Mouse (Mus musculus): ENCODE measurements at regions not wholly inside any gene's neighbourhood (a gene's known extent, or its start where the extent isn't known, plus 50 kb on each side); places are given as distances from the start of the nearest gene placed in this dataset.

DNA sequence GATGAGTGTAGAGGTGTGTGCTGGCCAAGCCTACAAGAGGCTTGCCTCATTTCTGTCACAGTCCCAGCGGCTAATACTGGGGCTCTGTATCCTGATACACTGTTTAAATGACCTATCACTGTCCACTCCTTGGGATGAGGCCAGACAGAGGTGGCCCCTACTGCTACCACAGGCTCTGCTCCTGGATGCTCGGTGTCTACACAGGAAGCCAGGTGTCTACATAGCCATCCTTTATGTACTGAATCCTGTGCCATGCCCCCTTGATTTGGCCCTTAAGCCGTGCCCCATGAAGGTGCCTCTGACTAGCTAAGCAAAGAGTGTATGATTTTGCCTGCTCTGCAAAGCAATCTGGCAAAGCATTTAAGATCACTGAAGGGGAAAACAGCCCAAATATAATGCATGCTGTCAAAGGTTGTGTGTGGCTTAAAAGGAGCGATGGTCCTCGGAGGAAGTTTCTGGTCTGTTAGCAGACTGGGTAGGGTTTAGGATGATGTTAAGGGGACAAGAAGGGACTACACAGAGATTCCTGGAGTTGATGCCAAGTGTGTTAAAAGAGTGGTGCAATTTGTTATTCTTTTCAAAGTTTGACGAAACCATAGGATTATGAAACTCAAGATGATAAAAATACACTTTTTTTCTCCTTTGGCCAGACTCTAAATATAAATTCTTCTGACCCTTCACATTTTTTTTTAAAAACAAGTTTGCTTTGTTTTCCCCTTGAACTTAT lies 104.2 kb downstream of the E030025P04Rik start:
- no peak for DNase-seq (ENCODE audit: low read depth, low spot score)

DNA sequence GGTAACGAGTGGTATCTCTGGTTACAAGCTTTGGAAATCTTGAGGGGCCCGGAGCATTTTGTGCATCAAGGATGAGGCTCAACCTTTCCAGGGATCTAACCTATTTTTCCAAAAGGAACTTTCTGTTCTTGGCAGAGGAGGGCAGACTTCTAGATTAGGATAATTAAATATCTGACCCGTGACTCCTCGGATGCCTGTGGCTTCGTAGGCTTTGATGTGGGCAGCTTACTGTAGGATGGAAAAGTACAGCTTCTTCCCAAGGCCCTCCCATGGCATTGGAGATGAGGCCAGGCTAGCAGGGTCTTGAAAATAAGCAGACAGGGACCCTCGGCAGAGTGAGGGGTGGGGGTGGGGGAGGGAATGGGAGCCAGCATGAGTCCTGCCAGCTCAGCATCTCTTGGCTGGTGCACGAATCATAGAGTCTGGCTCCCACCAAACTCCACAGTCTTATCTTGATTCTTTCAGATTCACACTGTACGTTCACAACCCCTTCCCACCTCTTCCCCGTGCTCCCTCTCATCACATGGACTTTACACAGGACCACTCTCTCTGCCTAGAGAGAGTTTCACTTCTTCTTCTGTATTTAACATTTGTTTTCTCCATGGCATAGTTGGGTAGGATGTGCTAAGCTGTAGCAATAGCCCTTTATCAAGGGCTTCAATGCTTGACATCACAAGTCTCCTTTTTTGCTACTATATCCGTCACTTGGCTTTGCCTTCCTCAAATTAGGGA lies 104.9 kb downstream of the E030025P04Rik start:
- no peak for DNase-seq (ENCODE audit: low read depth, low spot score)

DNA sequence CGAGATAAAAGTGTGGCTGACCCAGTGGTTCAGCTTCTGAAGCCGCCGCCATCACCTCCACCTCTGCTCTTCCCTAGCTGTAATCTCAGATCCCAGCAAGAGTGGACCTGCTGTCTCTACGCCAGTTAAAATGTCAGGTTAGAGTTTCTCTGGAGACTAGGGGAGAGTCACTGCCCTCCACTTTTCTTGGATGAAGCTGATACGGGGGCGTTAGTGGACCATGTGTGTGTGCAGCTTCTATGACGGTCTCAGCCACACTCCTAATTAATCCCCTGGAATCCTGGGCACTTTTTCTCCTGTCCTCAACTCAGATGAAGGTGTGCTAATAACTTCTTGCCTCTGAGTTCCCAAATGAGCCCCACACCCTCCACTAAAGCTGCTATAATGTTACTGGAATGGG lies 106.0 kb downstream of the E030025P04Rik start:
- no peak for DNase-seq (ENCODE audit: low read depth, low spot score)

DNA sequence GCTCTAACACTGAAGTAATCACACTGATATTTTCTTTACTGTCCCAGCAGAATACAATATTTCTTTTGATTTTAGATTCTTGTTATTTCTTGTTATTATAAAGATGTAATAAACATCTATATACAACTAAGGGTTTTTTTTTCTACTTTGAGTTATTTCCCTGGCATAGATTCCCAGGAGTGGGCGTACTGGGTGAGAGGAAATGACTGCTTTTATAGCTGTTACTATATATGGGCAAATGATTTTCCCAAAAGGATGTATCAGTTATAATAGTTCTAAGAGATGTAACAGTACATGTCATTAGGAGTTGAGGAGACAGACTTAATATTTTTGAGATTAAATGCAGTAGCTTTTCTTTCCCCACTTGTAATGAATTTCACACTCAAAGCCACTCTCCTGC lies 109.6 kb downstream of the E030025P04Rik start:
- DNase-seq (ENCODE audit: low read depth, low spot score), result no peak

DNA sequence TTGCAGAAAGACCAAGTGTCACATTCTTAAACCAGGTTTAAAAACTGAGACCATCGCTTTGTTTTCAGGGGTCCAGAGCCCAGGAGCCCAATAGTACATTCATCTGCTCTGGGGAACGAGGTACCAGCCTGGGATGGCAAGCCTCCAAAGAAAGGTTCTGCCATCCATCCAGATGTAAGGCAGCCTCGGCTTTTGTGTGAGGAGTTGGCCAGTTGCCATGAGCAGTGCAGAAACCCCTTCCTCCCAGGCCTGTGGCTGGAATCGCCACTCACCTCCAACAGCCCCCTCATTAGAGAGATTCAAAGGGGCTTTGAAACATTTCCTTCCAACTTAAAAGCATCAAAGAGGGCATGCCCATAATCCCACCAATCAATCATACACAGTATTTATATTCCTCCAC lies 110.1 kb downstream of the E030025P04Rik start:
- DNase-seq (ENCODE audit: low read depth, low spot score), result no peak

DNA sequence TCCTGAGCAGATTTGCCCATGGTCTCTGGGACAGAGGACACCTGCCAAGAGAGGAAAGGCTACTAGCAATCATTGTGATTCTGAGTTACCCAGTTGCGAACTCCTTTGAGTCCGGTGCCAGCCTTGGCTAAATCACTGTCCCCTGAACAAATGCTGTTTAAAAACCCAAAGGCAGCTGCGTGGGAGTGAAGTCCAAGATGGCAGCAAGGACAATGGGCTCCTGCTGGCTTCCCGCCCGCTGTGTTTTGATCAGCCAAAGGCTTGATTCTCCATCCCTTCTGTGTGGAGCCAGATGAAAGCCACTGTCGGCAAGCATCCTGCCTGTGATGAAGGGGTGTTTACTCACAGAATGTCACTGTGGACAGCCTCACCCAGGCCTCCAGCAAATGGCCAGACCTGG lies 111.4 kb downstream of the E030025P04Rik start:
- no peak for DNase-seq (ENCODE audit: low read depth, low spot score)

DNA sequence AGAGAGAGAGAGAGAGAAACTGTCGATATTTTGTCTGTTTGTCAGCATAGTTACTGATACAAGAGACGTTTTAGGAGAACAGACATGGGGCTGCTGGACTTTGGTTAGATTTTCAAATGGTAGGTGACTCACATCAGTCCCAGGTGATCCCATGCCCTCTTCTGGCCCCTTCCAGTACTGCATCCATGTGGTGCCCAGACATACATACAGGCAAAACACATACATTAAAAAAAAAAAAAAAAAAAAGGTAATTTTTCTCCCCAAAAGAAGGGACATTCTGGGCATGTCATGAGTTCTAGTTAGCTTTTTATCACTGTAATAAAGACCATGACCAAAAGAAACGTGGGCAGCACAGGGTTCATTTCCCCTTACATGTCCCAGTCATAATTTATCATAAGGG lies 110.3 kb downstream of the Axin2 start:
- peak; percentile 57 for DNase-seq (ENCODE audit: low read depth, low spot score)

DNA sequence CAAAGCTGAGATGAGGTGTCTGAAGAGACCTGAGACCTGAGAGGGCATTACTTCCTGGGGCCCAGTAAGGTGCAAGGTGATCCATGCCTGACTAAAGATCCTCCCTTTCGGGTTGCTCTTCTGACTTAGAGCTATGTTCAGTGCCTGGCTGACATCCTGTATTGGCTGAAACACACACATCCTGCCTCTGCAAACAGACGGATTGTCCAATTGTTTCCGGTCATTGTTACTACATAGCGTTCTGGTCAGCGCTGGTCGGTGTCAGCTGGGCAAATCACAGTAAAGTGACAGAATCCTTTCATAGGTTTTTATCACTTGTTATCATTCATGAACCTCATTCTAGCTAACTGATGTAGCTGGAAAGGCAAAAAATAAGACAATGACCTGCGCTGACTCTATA lies 109.7 kb downstream of the Axin2 start:
- DNase-seq (ENCODE audit: low read depth, low spot score), result no peak

DNA sequence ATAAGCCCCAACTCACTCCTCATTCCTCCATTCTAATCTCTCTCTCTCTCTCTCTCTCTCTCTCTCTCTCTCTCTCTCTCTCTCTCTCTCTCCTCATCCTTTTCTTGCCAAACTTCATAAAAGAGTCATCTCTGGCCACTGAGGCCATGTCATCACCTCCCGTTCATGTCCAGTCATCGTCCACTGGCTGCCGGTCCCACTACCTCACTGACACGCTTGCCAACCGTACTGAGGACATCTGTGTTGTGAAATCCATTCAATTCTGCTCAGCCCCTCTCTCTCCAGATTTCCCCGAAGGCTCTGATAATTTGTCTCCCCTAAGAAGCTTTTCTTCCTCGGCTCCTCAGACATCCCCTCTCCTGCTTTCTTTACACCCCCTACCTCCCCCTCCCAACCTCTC lies 94.7 kb downstream of the Axin2 start:
- DNase-seq (ENCODE audit: low read depth, low spot score), result peak; percentile 69

DNA sequence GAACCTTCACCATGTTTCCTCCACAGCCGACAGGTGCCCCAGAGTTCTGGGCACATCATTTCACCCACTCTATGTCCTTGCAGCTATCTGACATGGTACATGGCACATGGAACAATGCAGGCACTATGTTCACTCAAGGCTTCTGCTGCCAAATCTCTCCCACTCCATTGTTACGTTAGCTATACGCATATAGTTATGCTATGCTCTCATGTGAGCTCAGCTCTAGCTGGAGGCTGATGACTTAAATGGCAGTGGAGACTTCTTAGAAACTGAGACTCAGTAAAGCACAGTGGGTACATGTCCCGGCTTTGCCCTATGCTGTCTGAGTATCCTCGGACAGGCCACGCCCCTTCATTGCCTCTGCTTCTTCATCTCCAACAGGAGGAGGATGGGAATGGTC lies 91.0 kb downstream of the Axin2 start:
- DNase-seq (ENCODE audit: low read depth, low spot score), result no peak

DNA sequence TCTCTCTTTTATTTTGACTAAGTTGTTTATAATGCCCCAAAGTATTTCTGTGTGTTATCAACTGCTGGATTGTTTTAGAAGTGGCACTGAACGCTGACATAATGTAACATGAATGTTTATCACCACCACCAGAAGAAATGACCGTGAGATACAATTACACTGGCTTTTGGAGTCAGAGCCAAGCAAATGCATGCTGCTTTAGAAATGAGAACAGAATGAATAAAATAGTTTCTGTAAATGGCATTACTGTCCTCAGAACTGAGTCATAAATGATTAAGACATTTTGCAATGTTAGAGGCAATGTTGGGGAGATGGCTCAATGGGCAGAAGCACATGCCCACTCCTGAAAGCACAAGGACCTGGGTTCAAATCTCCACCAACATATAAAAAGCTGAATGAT lies 88.7 kb downstream of the Axin2 start:
- no peak for DNase-seq (ENCODE audit: low read depth, low spot score)

DNA sequence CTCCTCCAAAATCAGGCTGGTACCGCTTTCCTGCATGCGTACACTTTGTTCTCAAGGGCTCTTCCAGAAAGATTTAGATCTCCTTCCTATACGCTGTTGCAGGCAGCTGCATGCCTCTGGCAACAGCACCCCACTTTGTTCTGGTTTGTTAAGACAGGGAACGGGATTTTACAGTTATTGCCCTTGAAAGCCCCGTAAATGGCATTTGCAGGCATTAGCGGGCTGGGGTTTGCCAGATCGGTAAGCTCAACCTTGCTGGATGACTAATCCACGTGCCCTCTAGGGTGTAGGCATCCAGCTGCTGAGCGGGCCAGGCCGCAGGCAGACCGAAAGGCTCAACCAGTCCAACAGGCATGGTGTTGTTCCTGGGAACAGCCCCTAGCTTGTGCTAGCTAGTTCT lies 85.5 kb downstream of the Axin2 start:
- DNase-seq (ENCODE audit: low read depth, low spot score), result no peak
